Mouse (Mus musculus): ENCODE data around the gene Slc35f4.

Gene Slc35f4

DNA sequence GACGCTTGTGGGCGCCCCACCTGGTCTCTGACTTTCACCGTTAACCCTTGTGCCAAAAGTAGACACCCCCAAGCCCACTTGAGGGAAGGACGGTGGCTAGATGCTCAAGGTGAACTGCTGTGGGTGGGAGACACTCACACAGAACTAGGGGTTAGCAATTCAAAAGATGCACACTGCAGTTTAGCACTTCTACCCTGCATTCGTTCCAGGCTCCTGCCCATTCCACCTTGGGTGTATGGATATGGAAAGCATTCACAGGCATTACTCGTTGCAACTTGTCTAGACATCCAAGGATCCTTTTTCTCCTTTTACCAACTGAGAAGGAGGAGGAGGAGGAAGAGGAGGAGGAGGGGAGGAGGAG lies at the start of gene Slc35f4:
TSS of gene Slc35f4 (minus strand) at position 116 of the 361 bp plus-strand sequence.
- DNase-seq (ENCODE audit: low read depth, low spot score): no peak

DNA sequence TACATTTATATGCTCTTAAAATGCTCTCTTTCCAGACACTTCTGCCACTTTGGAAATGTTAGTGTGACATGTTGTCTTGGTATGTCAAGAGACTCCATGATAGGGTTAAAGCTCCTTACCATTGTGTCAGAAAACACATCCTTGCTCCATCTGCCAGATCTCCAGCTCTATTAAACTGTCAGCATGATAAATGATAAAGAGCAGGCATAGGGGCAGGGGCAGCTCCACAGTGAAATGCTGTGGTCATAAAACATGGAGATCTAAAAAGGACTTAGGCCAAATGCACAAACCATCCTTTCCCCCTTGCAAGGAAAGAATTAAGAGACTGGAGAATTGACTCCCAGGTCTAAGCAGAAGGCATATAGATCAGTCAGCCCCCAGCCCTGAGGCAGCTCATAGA lies 42.5 kb upstream of the Slc35f4 start:
- no peak for DNase-seq (ENCODE audit: low read depth, low spot score)

DNA sequence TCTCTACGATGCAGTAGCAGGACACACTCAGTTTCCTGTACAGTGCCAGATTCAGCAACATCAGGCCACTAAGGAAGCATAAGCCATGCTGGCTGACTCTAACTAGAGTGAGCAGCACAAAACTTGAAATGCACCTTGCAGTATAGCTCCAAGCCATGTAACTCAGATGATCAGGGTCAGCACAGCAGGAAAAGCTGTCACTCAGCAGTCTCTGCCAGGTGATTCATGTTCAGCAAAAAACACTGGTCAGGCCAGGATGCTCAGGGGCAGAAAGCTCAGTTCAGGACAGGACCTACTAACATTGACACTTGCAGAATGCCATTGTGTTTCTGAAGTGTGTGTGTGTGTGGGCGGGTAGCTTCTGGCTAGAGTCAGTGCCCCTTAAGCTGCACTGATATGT lies 34.9 kb upstream of the Slc35f4 start:
- DNase-seq (ENCODE audit: low read depth, low spot score): no peak

DNA sequence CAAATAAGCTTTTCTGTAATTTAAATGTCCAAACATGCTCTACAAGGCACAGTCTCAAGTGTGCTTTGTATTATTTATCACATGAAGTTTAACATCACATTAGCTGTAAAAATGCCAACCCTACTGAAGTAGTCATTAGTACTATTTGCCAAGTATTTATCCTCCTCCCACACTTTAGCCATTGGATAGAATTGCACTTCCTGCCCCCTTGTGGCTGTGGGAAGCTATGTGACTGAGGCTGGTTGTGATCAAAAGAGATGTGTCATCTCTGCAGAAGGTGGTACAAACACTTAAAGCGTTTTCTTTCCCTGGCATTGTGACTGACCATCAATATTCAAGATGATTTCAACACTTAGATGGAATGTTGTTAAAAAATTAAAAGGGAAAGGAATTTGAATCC lies 14.3 kb upstream of the Slc35f4 start:
- no peak for DNase-seq (ENCODE audit: low read depth, low spot score)

DNA sequence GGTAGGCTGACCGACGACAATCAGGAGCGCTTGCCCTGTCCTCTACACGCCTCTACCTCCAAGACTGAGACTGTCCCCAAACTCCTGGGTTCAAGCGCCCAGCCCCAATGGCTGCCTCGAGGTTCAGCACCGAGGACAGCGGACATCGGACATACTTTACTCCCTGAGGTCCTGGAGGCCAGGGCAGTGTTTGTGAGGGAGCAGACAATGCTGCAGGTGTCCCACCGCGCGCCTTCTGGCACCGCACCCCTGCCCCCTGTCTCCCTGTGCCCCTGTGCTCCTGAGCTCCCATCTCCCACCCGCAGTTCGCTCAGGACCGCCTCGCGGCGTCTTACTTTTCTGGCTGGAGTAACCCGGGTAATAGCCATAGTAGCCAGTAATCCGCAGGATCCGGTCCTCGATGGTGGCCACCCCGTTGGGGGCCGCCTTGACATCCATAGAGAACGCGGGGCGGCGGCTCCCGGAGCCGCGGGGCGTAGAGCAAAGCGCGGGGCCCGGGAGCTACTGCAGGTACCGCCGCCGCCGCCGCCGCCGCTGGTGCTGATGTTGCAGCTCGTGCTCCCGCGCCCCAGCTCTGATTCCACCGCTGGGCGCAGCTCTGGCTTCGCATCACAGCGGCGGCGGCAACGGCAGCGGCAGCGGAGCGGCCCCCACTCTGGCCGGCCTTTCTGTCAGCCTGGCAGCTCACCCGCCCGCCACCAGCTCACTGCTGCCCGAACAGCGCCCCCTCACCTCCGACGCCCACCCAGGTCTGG lies 493 bp downstream of the Slc35f4 start:
- DNase-seq (ENCODE audit: low read depth, low spot score): no peak

DNA sequence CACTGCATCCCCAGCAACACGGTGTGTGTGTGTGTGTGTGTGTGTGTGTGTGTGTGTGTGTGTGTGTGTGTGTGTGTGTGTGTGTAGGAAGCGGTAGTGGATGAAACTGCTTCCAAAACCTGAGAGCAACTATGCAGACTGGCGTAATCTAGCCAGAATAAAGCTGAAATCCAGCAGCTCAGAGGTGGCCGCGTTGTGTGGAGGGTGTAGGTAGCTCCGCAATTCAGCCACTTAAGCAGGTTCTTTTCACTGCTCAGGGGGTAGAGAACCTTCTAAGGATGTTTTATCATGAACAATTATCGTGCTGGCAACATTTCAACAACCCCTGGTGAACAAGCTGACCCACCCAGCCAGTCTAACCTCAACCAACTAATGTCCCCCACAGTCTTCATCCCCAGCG lies 1.2 kb downstream of the Slc35f4 start:
- DNase-seq (ENCODE audit: low read depth, low spot score): no peak

DNA sequence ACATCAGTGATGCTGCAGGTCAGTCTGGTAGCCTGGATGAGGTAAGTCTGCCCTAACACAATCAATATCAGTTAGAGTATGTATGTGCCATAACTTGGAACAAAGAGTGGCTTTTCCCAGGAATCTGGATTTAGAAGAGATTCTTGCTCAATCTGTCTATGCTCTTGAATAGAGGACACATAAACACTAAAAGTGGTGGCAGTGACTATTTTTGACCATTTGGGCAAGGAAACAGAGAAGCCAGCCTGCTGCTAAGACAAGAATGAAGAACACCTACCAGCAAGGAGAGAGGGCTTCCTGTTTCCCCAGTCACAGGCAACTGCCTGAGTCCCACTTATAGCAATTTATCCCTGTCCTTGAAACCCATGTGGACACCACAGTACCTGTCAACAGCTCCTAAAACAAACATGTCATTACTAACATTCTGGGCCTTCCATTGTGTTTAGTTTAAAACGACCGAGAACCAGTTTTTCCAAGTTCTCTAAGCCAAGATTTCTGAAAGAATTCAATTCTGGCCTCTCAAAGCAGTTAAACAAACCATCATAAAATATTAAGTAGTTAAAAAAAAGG lies 10.7 kb downstream of the Slc35f4 start:
- DNase-seq (ENCODE audit: low read depth, low spot score): no peak

DNA sequence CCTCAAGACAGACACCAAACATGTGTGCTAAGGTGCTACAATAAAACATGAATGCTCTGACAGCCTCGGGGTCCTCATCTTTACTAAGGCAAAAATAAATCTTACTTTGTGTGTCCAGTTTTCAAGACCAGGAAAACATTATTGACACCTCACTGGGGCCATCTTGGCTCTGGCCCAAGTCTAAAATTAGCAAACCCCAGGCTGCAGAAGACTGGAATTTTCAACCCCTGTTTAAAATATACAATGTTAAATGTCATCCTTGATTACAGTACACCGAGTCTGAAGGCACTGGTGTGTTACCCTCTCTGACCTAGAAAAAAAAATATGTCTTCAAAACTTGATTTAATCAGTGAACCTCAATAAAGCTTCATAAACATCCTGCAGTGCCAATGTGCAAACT lies 11.7 kb downstream of the Slc35f4 start:
- no peak for DNase-seq (ENCODE audit: low read depth, low spot score)

DNA sequence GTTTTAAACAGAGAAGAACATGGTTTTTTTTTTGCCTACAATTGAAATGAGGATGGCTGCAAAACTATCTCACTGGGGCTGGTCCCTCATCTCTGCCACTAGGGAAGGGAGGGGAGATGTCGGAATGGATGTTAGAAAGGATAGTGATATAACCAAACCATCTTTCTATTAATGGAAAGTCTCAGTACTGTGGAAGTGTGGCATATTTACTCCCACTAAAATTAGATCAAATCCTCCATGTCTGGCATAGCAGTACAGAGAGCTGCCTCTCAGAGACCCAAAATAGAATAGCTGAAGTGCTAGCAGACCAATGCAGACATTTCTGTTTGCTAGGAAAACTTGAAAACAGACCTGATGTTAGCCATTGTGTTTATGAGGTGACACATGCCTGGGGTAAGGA lies 30.7 kb downstream of the Slc35f4 start:
- no peak for DNase-seq (ENCODE audit: low read depth, low spot score)

DNA sequence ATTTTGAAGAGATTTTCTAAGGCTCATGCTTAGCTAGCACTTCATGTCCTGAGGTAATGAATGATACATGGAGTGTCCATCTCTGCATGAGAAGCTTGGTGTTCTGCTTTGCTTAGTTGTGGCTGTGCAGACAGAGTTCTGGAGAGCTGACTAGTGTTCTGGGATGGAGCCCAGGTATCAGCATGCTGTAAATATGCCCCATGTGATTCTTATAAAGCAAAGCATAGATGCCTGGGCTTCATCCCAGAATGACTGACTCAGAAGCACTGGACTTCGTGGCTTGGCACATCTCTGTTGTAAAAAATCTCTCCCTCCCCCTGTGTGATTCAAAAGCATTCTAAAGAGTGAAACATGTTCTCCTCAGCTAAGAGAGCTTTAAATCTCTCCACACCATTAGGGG lies 32.1 kb downstream of the Slc35f4 start:
- no peak for DNase-seq (ENCODE audit: low read depth, low spot score)

DNA sequence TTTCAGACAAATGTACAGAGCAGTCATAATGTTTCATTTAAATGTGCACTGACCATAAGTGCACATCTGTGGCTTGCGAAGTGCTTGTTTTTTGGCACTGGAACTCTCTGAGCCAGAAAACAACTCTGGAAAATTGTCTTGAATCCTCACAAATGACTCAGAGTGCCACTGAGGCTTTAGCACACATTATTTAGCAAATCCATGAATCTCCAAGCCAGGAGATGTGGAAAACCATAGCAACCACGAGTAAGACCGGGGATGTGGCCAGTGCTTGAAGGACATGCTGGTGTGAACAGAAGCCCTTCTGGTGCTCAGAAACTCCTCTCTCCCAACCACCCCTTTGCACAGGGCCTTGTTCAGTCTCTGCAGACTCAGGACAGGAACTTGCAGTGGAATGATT lies 33.3 kb downstream of the Slc35f4 start:
- DNase-seq (ENCODE audit: low read depth, low spot score): no peak

DNA sequence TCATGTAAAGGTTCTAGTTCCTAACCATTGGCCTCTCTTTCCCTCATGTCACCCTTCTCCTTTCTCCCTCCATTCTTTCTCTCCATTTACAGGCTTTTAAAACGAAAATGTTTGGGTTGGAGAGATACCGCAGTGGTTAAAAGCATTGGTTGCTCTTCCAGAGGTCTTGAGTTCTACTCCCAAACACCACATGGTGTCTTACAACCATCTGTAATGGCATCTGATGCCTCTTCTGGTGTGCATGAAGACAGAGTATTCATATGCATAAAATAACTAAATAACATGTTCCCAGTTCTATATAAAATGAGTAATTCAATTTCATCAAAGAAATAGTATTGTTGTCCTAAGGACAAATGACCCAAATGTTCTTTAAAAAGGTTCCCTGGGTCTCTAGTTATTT lies 49.2 kb downstream of the Slc35f4 start:
- no peak for DNase-seq (ENCODE audit: low read depth, low spot score)

DNA sequence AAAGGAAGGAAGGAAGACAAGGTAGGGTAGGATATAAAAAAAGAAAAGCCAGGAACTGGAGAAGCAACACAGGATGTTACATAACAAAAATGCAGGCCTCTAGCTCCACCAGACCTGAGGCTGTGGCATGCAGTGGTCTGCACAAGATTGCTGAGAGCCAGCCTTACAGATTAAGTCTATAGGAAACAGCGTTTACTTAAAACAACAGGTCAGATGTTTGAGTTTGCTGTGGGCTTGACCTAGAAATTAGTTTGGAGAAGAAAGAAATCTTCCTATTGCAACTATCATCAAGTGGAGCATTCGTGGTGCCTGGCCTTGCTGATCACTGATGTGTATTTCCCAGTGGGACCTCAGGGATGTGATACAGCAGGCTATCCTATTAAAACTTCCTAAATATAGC lies 64.1 kb downstream of the Slc35f4 start:
- DNase-seq (ENCODE audit: low read depth, low spot score): no peak

DNA sequence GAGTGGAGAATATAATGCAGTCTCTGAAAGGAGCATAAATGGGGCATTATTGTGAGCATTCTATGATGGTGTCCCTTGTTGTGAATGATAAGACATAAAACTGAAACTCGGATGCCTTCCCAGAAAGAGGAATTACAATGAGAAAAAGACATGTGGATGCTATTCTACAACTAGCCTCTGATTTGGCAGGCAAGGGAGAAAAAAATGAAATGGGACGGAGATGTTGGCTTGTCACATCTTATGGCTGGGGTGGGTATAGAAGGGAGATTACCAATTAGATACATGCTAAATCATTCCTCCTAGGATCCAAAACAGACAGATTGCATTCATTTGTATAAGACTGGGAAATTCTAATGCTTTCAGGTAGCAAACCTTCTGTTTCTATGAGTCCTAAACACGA lies 65.0 kb downstream of the Slc35f4 start:
- no peak for DNase-seq (ENCODE audit: low read depth, low spot score)

DNA sequence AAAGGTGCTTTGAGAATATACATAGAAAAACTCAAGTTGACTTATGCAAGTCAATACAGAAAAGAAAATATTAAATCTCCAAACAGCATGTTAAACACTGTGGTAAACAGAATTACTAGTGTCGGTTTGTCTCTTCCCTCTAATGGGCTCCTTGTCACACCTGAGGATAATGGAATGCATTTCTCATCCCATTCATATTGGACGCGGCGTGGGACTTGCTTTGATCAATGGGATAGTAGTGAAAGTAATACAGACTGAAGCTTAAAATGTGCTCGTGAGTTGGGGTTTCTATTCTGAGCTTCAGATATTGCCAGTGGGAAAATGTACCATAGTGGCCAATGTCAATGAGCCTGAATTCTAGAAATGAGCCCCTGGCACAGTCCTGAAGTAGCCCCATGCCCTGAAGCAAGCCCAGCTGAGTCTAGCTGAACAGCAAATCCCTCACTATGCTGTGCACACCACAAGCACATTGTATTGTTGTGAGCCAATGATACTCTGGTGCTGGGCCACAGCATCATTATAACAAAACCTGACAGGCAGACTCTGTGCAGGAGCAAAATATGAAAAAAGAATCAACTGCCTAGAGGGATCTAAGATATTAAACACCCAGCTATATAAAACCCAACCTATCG lies 71.4 kb downstream of the Slc35f4 start:
- no peak for DNase-seq (ENCODE audit: low read depth, low spot score)

DNA sequence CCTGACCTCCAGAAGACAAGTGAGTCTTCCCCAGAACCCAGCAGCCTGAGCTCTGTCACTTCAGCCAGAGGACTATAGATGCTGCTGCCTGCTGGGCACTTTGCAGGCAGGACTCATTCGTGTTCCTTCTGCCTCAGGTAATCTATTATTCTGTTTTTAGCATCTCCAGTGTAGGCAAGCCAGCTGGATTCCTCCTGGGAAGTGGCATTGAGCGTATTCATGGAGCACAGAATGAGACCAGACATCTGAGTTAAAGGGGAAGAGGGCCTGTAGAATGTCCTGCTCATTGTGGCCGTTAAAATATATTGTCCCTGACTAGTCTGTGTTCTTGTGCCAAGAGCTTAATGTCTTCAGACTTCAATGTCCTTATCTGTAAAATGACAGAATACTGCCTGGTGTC lies 72.1 kb downstream of the Slc35f4 start:
- DNase-seq (ENCODE audit: low read depth, low spot score): no peak

DNA sequence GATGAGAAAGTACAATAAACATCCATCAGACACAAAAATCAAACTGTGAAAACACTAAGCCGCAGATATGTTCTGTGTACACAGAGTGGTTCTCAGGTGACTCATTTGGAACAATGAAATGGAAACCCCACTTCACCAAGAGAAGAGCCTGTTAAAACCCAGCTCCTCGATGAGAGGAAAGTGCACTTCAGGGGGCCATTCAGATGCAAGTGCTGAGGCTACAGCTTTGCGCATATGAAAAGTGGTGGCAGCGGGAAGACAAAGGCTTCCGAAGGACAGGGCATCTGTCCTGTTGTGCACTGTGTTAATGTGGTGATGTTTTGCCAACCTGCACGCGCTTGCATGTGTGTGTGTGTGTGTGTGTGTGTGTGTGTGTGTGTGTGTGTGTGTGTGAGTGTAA lies 78.2 kb downstream of the Slc35f4 start:
- no peak for DNase-seq (ENCODE audit: low read depth, low spot score)

DNA sequence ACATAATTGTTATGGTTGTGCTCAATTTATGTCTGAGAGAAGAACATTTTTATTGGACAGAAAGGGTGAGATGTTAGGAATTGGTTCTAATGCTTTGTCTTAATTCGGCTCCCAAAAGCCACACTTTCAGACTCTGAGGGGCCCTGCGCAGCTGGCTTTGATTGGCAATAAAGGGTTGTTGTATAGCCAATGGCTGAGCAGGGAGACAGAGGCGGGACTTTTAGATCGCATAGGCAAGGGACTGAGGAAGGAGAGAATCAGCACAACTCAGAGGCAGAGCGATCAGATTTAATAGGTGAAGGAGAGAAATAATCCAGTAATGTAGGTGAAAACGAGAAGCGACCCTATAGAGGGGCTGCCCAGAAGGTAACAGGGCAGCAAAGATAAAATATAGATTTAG lies 79.4 kb downstream of the Slc35f4 start:
- DNase-seq (ENCODE audit: low read depth, low spot score): no peak

DNA sequence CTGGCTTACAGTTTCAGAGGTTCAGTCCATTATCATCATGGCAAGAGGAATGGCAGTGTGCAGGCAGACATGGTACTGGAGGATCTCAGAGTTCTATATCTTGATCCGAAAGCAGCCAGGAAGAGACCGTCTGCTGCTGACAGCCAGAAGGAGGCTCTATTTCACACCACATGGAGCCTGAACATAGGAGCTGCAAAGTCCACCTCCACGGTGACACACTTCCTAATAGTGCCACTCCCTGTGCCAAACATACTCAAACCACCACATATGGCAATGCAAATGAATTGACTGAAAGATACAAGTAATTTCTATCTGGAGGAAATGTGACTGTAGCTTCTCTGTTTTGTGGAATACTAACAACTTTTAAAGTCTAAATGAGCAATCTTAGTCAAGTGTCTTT lies 89.0 kb downstream of the Slc35f4 start:
- no peak for DNase-seq (ENCODE audit: low read depth, low spot score)

DNA sequence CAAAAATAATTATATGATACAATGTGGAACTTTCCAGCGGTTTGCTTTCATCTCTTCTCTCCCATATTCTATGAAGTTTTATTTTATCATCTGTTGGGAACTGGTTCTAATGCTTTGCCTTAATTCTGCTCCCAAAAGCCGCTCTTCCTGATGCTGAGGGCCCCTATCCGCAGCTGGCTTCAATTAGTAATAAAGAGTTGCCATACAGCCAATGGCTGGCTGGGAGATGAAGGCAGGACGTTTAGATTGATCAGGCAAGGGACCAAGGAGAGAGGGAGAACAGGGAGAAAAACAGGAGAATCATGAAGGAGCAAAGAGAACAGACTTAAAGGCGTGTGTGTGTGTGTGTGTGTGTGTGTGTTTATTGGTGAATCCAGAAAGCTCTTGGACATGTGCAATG lies 94.0 kb downstream of the Slc35f4 start:
- no peak for DNase-seq (ENCODE audit: low read depth, low spot score)

DNA sequence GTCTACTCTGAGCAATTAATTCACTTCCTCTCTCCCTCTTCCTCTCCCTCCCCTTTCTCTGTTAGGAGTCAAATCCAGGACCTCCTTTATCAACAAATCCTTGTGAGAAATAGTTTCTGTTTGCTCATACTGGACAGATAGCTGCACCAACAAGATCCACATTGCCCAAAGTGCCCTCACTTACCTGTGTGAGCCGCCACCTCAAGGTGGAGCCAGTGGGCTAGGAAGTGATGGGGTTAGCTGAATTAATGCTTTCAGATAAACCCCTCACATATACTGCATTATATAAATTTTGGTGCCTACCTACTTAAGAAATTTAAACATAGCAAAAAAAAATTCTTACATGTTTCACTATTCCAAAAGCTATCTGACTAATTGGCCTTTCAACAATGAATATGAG lies 133.4 kb downstream of the Slc35f4 start:
- no peak for DNase-seq (ENCODE audit: low read depth, low spot score)

DNA sequence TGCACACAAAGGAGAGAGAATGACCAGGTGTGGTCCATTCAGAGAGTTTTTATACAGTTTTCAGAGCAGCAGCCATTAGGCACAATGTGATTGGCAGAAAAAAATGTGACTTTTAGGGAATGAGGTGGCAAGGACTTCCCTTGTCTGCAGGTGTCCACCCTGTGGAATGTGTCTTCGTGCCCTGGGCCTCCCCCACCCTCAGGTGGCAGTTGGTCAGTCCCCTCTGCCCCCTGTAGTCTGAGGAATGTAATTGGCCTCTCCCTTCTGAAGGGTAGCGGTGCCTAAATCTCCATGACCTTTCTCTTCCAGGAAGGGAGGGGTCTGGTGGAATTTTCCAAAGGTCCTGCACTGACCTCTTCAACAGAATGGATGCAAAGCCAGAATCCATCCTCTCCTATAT lies 163.7 kb downstream of the Slc35f4 start:
- DNase-seq (ENCODE audit: low read depth, low spot score): no peak

DNA sequence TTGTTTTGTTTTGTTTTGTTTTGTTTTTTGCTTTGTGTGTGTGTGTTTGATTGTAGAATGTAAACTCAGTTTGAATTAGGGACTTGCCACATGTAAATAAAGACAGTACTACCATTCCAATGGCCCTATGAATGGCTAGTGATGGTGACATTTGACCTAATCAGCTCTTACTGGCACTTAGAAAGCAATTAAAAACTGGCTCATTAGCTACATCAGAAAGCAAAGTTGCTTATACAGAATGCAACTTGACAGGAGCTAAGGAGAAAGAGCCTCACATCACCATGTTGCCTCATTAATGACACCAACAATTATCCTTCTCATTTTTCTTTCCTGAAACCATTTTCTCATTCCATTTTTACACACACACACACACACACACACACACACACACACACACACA lies 170.3 kb downstream of the Slc35f4 start:
- DNase-seq (ENCODE audit: low read depth, low spot score): no peak

DNA sequence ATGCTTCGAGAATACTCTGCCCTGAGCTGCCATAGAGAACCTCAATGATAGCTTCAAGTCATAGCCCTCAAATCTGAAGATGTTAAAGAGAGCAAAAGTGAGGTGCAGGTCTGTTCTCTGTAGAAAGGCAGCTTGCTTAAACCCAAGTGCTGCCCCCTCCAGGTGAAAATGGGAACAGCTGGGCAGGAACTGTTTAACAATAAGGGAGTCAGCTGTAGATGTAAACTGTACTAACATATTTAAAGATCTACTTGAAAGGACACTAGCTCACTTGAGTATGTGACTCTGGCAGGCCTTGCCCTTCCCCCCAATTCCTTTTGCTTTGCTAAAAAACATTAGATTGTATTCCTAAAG lies 177.0 kb downstream of the Slc35f4 start:
- no peak for DNase-seq (ENCODE audit: low read depth, low spot score)

Measured in c-Kit-negative CD71-positive TER-119-positive erythroid progenitor cells, embryonic 14.5 days (primary cell).